Mouse (Mus musculus) midbrain, embryonic 11.5 days (tissue): ENCODE results near the gene Cd40. TPM values are rescaled to one million over a fixed set of nuclear protein-coding genes. Genes with fewer than 3 reads are reported as not detected.
A peak's percentile ranks its signal among the peaks of the same experiment; 100 is the strongest.

Experiments
- ATAC-seq: fragments of 200-750 bp; cut with Nextera tagmentation; 2 replicates; pipeline ENCODE4 v1.8.0; 2017; ENCODE audit warnings: moderate TSS enrichment, moderate library complexity; ENCODE audit not compliant: low FRiP score
- DNase-seq: peaks from one replicate; pipeline ENCODE4 v3.0.0; 2015; ENCODE audit warnings: low spot score; ENCODE audit errors: missing footprints
- H3K27ac ChIP-seq: fragments of 300-500 bp; sonication (generic); 2 replicates; pipeline ENCODE4 v1.5.1; 2014; ENCODE audit warnings: low read depth, low read length
- H3K27me3 ChIP-seq: fragments of 300-500 bp; sonication (generic); 2 replicates; pipeline ENCODE4 v1.6.1; 2014; ENCODE audit warnings: mild to moderate bottlenecking, low read length, moderate library complexity, mixed read lengths; ENCODE audit not compliant: control insufficient read depth, insufficient read depth
- H3K36me3 ChIP-seq: fragments of 300-500 bp; sonication (generic); 2 replicates; pipeline ENCODE4 v1.6.1; 2014; ENCODE audit warnings: mild to moderate bottlenecking, low read length, moderate library complexity, mixed read lengths; ENCODE audit not compliant: control insufficient read depth, insufficient read depth
- H3K4me1 ChIP-seq: fragments of 300-500 bp; sonication (generic); 2 replicates; pipeline ENCODE4 v1.6.1; 2014; ENCODE audit warnings: low read length; ENCODE audit not compliant: control insufficient read depth, insufficient read depth
- H3K4me2 ChIP-seq: fragments of 300-500 bp; sonication (generic); 2 replicates; pipeline ENCODE4 v1.6.1; 2014; ENCODE audit warnings: mild to moderate bottlenecking, moderate library complexity
- H3K4me3 ChIP-seq: fragments of 300-500 bp; sonication (generic); 2 replicates; pipeline ENCODE4 v1.5.1; 2014; ENCODE audit warnings: low read depth, low read length
- H3K9ac ChIP-seq: fragments of 300-500 bp; sonication (generic); 2 replicates; pipeline ENCODE4 v1.6.1; 2014; ENCODE audit warnings: low read length
- H3K9me3 ChIP-seq: fragments of 300-500 bp; sonication (generic); 2 replicates; pipeline ENCODE4 v1.6.1; 2016; ENCODE audit warnings: low read length; ENCODE audit not compliant: control insufficient read depth
- WGBS: fragments of 180-500 bp; shearing (Covaris S2); extraction: QIAGEN DNeasy Blood & Tissue Kit; methylation state at CpG from one replicate; pipeline ENCODE4 v1.1.7; 2014; 5-methylcytosine and 5-hydroxymethylcytosine counted together
- polyA plus RNA-seq: library from polyadenylated mRNA; unstranded; fragments of >200 nt; fragmentation: Nextera tagmentation; extraction: Ambion mirVana; gene quantifications from 2 replicates; pipeline ENCODE4 v1.2.1, GENCODE M21; 2014

Cd40 gene
- polyA plus RNA-seq, 1 experiment from 2014 or later: 5.6 TPM

GRCm38 (mm10) chr2:165070096-165070816 is 14.8 kb downstream of the Cd40 start:
- Histone ChIP-seq H3K9ac (peak overlapping the region; percentile 3; the same call in 1 of the 2 replicates), H3K4me3 (no peak overlapping the region; the same call in 1 of the 2 replicates), H3K36me3 (no peaks in the 10 kb centered on the region), H3K9me3 (no peaks in the 10 kb centered on the region), H3K4me1 (peaks cover 7% of the 10 kb centered on the region), H3K4me2 (peak overlapping the region; percentile 12; the same call in 1 of the 2 replicates), H3K27ac (no peak overlapping the region), H3K27me3 (peaks cover 7% of the 10 kb centered on the region; the same call in 1 of the 2 replicates)
- ATAC-seq (peak; percentile 57), DNase-seq (peak; percentile 96)
- 18% methylated on average over 23 of the region's 23 CpGs for WGBS

- no peak overlapping the region for H3K9ac ChIP-seq
- H3K4me1 ChIP-seq: peaks cover 28% of the 10 kb centered on the region
- H3K27me3 ChIP-seq: peaks cover 24% of the 10 kb centered on the region
- no peak overlapping the region for H3K4me2 ChIP-seq
- no peak overlapping the region for H3K4me3 ChIP-seq
- DNase-seq (no peak), ATAC-seq (no peak)
- no peaks in the 10 kb centered on the region for H3K36me3 ChIP-seq
- WGBS: 28% methylated on average over 9 of the region's 9 CpGs
- H3K27ac ChIP-seq: no peak overlapping the region
- H3K9me3 ChIP-seq: no peaks in the 10 kb centered on the region
These were observed 18.0 kb downstream of the Cd40 start for GRCm38 (mm10) chr2:165073381-165073781.

GRCm38 (mm10) chr2:165074081-165074884 is 18.9 kb downstream of the Cd40 start:
- H3K9me3 ChIP-seq: no peaks in the 10 kb centered on the region
- H3K9ac ChIP-seq: no peak overlapping the region
- no peak overlapping the region for H3K4me2 ChIP-seq
- H3K36me3 ChIP-seq: no peaks in the 10 kb centered on the region
- WGBS: 54% methylated on average over 11 of the region's 11 CpGs
- ATAC-seq (no peak), DNase-seq (peak; percentile 65)
- H3K27me3 ChIP-seq: peaks cover 31% of the 10 kb centered on the region
- no peak overlapping the region for H3K27ac ChIP-seq
- peaks cover 33% of the 10 kb centered on the region for H3K4me1 ChIP-seq
- no peak overlapping the region for H3K4me3 ChIP-seq

GRCm38 (mm10) chr2:165074937-165075336 is 19.5 kb downstream of the Cd40 start:
- Histone ChIP-seq H3K4me2 (no peak overlapping the region), H3K4me3 (no peak overlapping the region), H3K27ac (no peak overlapping the region), H3K9ac (no peak overlapping the region), H3K36me3 (no peaks in the 10 kb centered on the region), H3K9me3 (no peaks in the 10 kb centered on the region), H3K4me1 (peaks cover 33% of the 10 kb centered on the region), H3K27me3 (peaks cover 33% of the 10 kb centered on the region)
- ATAC-seq (peak; percentile 41), DNase-seq (peak; percentile 99)
- WGBS: 37% methylated on average over 2 of the region's 2 CpGs

- peaks cover 40% of the 10 kb centered on the region for H3K27me3 ChIP-seq
- H3K27ac ChIP-seq: no peak overlapping the region
- no peak overlapping the region for H3K4me3 ChIP-seq
- 5% methylated on average over 9 of the region's 9 CpGs for WGBS
- peak; percentile 50 for ATAC-seq
- peak; percentile 91 for DNase-seq
- H3K4me2 ChIP-seq: peak overlapping the region; percentile 30
- H3K9ac ChIP-seq: peak overlapping the region; percentile 36; the same call in 1 of the 2 replicates
- H3K36me3 ChIP-seq: no peaks in the 10 kb centered on the region
- no peaks in the 10 kb centered on the region for H3K9me3 ChIP-seq
- peaks cover 26% of the 10 kb centered on the region for H3K4me1 ChIP-seq
These were observed 21.6 kb downstream of the Cd40 start for GRCm38 (mm10) chr2:165077055-165077454.

GRCm38 (mm10) chr2:165078045-165078444 is 22.6 kb downstream of the Cd40 start:
- H3K9me3 ChIP-seq: no peaks in the 10 kb centered on the region
- no peak overlapping the region for H3K9ac ChIP-seq
- no peak overlapping the region for H3K4me3 ChIP-seq
- ATAC-seq: no peak
- peaks cover 26% of the 10 kb centered on the region for H3K4me1 ChIP-seq
- H3K27ac ChIP-seq: no peak overlapping the region
- H3K4me2 ChIP-seq: no peak overlapping the region
- DNase-seq: no peak
- peaks cover 40% of the 10 kb centered on the region for H3K27me3 ChIP-seq
- 72% methylated on average over 8 of the region's 8 CpGs for WGBS
- no peaks in the 10 kb centered on the region for H3K36me3 ChIP-seq

- no peak overlapping the region for H3K4me3 ChIP-seq
- H3K9me3 ChIP-seq: no peaks in the 10 kb centered on the region
- no peaks in the 10 kb centered on the region for H3K36me3 ChIP-seq
- no peak overlapping the region for H3K27ac ChIP-seq
- no peak overlapping the region for H3K9ac ChIP-seq
- H3K27me3 ChIP-seq: peaks cover 40% of the 10 kb centered on the region
- H3K4me2 ChIP-seq: no peak overlapping the region
- peaks cover 26% of the 10 kb centered on the region for H3K4me1 ChIP-seq
- ATAC-seq: no peak
- peak; percentile 87 for DNase-seq
- 25% methylated on average over 10 of the region's 10 CpGs for WGBS
These were observed 23.2 kb downstream of the Cd40 start for GRCm38 (mm10) chr2:165078605-165079004.

- no peak for ATAC-seq
- H3K4me1 ChIP-seq: peaks cover 26% of the 10 kb centered on the region
- 23% methylated on average over 9 of the region's 9 CpGs for WGBS
- no peak overlapping the region for H3K9ac ChIP-seq
- H3K9me3 ChIP-seq: no peaks in the 10 kb centered on the region
- no peaks in the 10 kb centered on the region for H3K36me3 ChIP-seq
- no peak overlapping the region for H3K4me2 ChIP-seq
- DNase-seq: peak; percentile 79
- H3K4me3 ChIP-seq: no peak overlapping the region
- H3K27ac ChIP-seq: no peak overlapping the region
- peaks cover 36% of the 10 kb centered on the region for H3K27me3 ChIP-seq
These were observed 25.2 kb downstream of the Cd40 start for GRCm38 (mm10) chr2:165080657-165081056.

GRCm38 (mm10) chr2:165081257-165081656 is 25.8 kb downstream of the Cd40 start:
- Histone ChIP-seq H3K27ac (no peak overlapping the region), H3K4me2 (no peak overlapping the region), H3K9ac (no peak overlapping the region), H3K36me3 (no peaks in the 10 kb centered on the region), H3K4me3 (no peak overlapping the region), H3K4me1 (peaks cover 23% of the 10 kb centered on the region), H3K27me3 (peaks cover 32% of the 10 kb centered on the region), H3K9me3 (no peaks in the 10 kb centered on the region)
- 11% methylated on average over 7 of the region's 7 CpGs for WGBS
- ATAC-seq: no peak
- peak; percentile 82 for DNase-seq
